Mouse (Mus musculus) liver, embryonic 14.5 days (tissue): ENCODE measurements at regions not wholly inside any gene's neighbourhood (a gene's known extent, or its start where the extent isn't known, plus 50 kb on each side); places are given as distances from the start of the nearest gene placed in this dataset.

ENCODE experiments used
- CTCF ChIP-seq: IDR thresholded peaks from 2 replicates; pipeline ENCODE4 v1.5.1; 2016; ENCODE audit warnings: antibody characterized with exemption, low read depth, control low read depth
- EP300 ChIP-seq: IDR thresholded peaks from 2 replicates; pipeline ENCODE4 v1.6.1; 2016; ENCODE audit warnings: antibody characterized with exemption, low read depth

DNA sequence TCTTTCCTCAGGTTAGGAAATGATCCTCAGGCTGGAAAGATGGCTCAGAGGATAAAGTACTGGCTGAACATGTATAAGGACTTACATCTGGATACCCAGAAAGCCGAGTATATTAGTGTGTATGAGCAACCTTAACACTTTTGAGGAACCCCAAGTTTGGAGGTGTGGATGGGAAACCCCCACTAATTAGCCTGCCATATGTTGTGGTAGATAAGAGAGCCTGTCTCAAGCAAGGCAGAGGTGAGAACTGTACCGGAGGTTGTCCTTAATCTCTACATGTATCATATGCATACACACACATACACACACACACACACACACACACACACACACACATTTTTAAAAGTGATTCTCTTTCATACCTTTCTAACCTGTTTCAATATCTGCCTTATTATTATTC, 62.1 kb downstream of the Gm9817 start:
- no peak for TF ChIP-seq CTCF
- peak; percentile 67 for TF ChIP-seq EP300
